Mouse (Mus musculus) adrenal gland, postnatal 25 days (tissue): ENCODE measurements around the gene Cpa1. TPM values are rescaled to one million over a fixed set of nuclear protein-coding genes. Genes with fewer than 3 reads are reported as not detected.
A peak's percentile ranks its signal among the peaks of the same experiment; 100 is the strongest.

Source experiments
- DNase-seq: peaks from one replicate; pipeline ENCODE4 v3.0.0; 2021; ENCODE audit warnings: mixed read lengths
- total RNA-seq: library from RNA; stranded (reverse); gene quantifications from 2 replicates; pipeline ENCODE4 v1.2.3, GENCODE M21; 2021

Cpa1 gene
- total RNA-seq, 1 experiment from 2014 or later: not detected

GRCm38 (mm10) chr6:30674714-30675280 is 35.8 kb downstream of the Cpa1 start:
- DNase-seq: no peak

DNA sequence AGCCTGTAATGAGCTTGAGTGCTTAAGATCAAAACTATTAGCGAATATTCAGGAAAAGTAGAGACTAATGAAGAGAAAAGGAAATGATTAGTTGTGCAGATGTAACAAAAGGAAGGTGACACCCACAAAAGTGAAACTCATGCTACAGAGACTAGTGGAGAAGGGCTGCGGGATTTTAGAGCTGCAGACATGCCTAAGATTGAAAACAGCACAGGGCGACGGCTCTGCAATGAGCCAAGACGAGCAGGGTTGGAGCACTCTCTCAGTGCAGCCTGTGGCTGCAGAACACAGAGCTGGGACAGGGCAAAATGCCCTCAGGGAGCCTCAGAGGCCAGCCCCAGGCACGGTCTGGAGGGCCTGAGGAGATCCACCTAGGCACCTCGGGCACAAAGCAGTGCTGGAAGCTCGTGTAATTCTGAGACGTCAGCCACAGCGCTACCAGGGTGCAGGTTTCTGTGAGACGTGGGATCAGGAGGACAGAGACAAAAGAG is 36.3 kb downstream of the Cpa1 start:
- DNase-seq: peak; percentile 29

GRCm38 (mm10) chr6:30676506-30676905 is 37.5 kb downstream of the Cpa1 start:
- DNase-seq: no peak

DNA sequence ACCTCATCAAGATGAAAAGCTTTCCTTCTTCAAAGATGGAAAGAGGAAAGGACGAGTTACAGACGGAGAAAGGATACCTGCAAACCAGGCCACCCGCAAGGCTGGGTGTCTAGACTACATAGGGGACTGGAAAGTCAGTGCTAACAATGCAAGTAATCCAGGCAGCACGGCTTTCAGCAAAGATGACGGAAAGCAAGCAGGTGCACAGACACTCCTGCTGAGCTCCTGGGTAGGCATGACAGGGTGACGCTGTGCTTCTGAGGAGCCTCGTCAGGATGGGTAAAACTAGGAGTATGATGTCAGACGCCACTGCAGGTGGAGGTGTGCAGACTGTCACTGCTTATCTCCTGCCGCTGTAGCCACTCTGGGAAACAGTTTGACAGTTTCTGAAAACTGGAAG is 38.6 kb downstream of the Cpa1 start:
- DNase-seq: no peak

GRCm38 (mm10) chr6:30678482-30678881 is 39.5 kb downstream of the Cpa1 start:
- no peak for DNase-seq

DNA sequence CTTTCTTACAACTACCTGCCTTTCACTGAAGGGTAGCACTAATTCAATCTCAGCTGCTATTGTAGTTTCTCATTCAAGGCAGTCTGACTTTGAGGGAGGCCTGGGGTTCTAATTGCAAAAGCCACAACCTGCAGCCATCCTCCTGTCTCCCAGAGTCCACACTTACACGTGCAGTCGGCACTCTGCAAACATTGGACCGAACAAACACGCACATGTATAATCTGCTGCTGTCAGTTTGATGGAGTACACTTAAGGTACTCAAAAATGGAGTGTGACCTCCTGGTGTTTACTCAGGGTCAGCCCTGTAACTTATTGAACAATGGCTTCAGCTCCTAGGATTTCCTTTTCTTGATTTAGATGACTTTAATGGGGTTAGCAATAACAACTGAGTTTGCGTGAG is 40.5 kb downstream of the Cpa1 start:
- no peak for DNase-seq

DNA sequence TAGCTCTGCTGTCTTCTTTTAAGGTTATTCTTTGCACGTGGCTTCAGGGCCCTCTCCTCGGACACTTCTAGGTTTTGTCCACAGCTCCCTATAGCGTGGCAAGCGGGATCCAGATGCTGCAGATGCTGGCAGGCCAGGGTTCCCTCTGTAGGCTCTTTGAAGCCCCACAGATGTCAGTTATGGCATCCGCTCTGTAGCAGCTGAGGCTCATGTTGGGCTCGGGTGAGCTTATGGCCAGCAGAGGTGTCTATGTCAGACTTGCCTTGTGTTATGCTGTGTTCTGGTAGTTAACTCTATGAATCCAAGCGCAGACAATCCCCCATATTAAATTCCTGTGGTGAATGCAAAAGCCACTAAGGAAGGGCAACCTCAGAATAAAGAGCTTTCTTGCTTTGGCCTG is 41.4 kb downstream of the Cpa1 start:
- DNase-seq: no peak

DNA sequence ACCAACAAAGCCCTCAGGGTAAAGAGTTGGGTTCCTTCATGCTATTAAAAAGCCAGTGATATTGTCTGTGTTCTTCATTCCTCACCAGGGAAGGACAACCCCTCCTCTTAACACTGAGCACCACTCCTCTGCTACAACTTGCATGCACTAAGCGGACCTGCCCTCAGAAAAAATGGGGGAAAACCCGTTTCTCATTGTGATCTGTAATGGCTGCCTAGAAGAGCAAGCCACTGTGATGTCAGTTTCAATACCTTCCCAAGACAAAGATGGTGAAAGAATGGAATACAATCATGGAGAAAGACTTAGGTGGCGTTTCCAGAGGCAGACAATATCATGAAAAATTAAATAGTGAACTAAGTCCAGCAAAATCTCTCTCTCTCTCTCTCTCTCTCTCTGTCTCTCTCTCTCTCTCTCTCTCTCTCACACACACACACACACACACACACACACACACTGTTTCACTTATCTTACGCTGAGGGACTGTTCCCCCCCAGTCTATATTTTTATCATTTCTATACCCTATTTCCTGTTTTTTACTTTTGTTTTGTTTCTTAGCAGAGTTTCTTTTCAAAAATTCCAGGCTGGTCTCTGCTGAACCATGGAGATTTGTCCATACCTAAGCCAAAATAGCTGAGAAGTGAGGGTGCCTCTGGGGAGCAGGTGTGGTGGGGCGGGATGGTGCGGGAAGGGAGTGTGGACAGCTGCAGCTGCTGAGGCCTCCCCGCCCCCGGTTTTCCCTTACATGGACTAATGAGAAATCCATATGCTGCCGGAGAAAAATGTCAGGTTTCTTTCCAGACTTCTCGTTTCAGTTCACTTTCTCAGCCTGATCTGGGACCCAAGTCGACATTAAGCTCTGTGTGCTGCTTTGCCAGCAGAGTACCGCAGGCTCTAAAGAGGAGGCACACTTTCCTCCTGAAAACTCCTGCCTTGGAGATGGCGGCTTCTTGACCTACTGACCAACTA is 43.2 kb downstream of the Cpa1 start:
- DNase-seq: no peak

DNA sequence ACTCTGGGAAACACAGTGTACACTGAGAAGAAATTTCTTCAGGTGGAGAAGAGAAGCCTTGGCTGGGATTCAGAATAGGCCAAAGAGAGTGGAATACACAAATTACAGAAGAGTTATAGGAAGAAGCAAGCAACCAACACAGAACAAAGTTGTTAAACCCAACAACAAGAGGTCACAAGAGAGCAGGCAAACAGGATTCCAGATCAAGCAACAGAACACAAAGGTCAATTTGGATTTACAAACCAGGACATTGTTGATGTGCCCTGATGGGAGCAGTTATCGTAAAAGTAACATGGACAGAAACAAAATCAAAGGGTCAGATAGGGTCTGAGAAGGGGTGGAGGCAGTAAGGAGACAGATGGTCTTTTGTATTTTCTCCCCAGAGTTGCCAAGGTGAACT is 45.6 kb downstream of the Cpa1 start:
- DNase-seq: no peak

GRCm38 (mm10) chr6:30687198-30687597 is 48.2 kb downstream of the Cpa1 start:
- no peak for DNase-seq

GRCm38 (mm10) chr6:30692826-30693225 is 53.8 kb downstream of the Cpa1 start:
- no peak for DNase-seq

DNA sequence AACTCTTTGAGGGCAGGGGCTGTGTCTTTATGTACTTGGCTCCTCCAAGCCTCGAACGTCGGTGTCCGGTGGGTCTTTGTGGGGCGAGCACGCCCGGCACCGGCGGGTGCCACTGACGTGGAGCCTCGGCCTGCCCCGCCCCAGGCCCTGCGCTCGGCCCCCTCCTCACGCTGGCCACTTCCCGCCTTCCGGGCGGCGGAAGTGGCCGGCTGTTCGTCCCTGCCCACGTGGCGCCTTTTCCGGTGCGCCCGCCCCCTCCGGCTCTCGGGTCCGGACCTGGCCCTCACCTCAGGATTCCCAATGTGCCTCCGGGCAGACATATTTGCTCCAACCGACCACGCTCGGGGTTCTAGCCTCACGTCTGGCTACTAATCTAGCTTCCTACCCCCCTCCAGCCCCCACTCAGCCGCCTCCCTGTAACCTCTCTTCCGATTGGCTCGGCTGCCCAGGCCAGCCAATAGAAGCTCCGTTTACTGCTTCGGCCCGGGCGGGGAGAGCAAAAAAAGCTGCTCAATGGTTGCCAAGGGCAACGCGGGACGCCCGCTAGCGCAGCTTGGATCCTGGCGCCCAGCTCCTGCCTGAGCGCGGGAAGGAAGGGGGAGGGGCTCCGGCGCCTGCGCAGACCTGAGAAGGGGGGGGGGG is 54.5 kb downstream of the Cpa1 start, which contains the start of gene Cep41:
TSS of gene Cep41 (minus strand) at position 400 of the 642 bp plus-strand sequence.
- peak; percentile 95 for DNase-seq

- DNase-seq: no peak
Measured at GRCm38 (mm10) chr6:30694209-30694608, 55.2 kb downstream of the Cpa1 start.

Other genes starting within 250 kb of the Cpa1 start
- 17.7 and 20.0 TPM in 2 replicates for gene Zc3hc1, start 248.2 kb upstream of the Cpa1 start, total RNA-seq
- gene Klhdc10, start 237.3 kb upstream of the Cpa1 start, total RNA-seq: 58.5 and 86.2 TPM in 2 replicates
- 25.9 and 28.9 TPM in 2 replicates for gene Tmem209, start 129.4 kb upstream of the Cpa1 start, total RNA-seq
- 0.55 TPM in 1 of 2 replicates, not detected in the other for gene Ssmem1, start 129.4 kb upstream of the Cpa1 start, total RNA-seq
- 0.52 and 0.90 TPM in 2 replicates for gene Cpa2, start 97.6 kb upstream of the Cpa1 start, total RNA-seq
- gene Cpa4, start 70.8 kb upstream of the Cpa1 start, total RNA-seq: 1.2 and 1.7 TPM in 2 replicates
- gene Cpa5, start 28.2 kb upstream of the Cpa1 start, total RNA-seq: not detected in 2 replicates
- 5.7 and 9.9 TPM in 2 replicates for gene Cep41, start 54.5 kb downstream of the Cpa1 start, total RNA-seq
- 54.9 and 56.7 TPM in 2 replicates for gene Mest, start 84.3 kb downstream of the Cpa1 start, total RNA-seq